Mouse (Mus musculus) MEL (cell line): ENCODE results near the gene Mgll. TPM values are rescaled to one million over a fixed set of nuclear protein-coding genes. Genes with fewer than 3 reads are reported as not detected.
A peak's percentile ranks its signal among the peaks of the same experiment; 100 is the strongest.

Experiments used
- DNase-seq: peaks from one replicate; pipeline ENCODE4 v3.0.0; 2011; ENCODE audit warnings: low read depth, low spot score
- H3K27ac ChIP-seq: 2 replicates; pipeline ENCODE4 v1.5.1; 2012; ENCODE audit warnings: low read depth, mild to moderate bottlenecking, control low read depth, low read length, moderate library complexity; ENCODE audit not compliant: control insufficient read depth
- H3K27me3 ChIP-seq, 2 experiments: fragments of 150-350 bp in 1 of 2; sonication (generic) in 1 of 2; 2 replicates each; pipeline ENCODE4 v1.6.1; 2012; ENCODE audit warnings: low read length in 2 of 2, mild to moderate bottlenecking in 2 of 2, improper control_type of control experiment in 1 of 2, moderate library complexity in 1 of 2; ENCODE audit not compliant: insufficient read depth in 2 of 2, control insufficient read depth in 1 of 2
- H3K36me3 ChIP-seq, 2 experiments: 2 replicates each; pipeline ENCODE4 v1.6.1; 2012 to 2014; ENCODE audit warnings: low read length in 2 of 2, improper control_type of control experiment in 1 of 2, inconsistent platforms in 1 of 2, mild to moderate bottlenecking in 1 of 2; ENCODE audit not compliant: insufficient read depth in 2 of 2, control insufficient read depth in 1 of 2
- H3K4me1 ChIP-seq, 2 experiments: fragments of 150-350 bp in 1 of 2; sonication (generic) in 1 of 2; 2 replicates each; pipeline ENCODE4 v1.6.1; 2012; ENCODE audit warnings: low read length in 2 of 2, improper control_type of control experiment in 1 of 2, mild to moderate bottlenecking in 1 of 2; ENCODE audit not compliant: insufficient read depth in 2 of 2, control insufficient read depth in 1 of 2
- H3K4me3 ChIP-seq, 2 experiments: fragments of 150-350 bp in 1 of 2; sonication (generic) in 1 of 2; 2 replicates each; pipeline ENCODE4 v1.5.1; 2012; ENCODE audit warnings: low read depth in 2 of 2, low read length in 2 of 2, mild to moderate bottlenecking in 2 of 2, moderate library complexity in 2 of 2, control low read depth in 1 of 2, improper control_type of control experiment in 1 of 2; ENCODE audit not compliant: control insufficient read depth in 1 of 2, insufficient read depth in 1 of 2
- H3K79me2 ChIP-seq: 2 replicates; pipeline ENCODE4 v1.6.1; 2012; ENCODE audit warnings: mild to moderate bottlenecking, low read length, moderate library complexity; ENCODE audit not compliant: control insufficient read depth, poor library complexity, insufficient read depth
- H3K9ac ChIP-seq: 2 replicates; pipeline ENCODE4 v1.6.1; 2012; ENCODE audit warnings: low read depth, mild to moderate bottlenecking, control low read depth, low read length, moderate library complexity; ENCODE audit not compliant: control insufficient read depth, poor library complexity, severe bottlenecking
- H3K9me3 ChIP-seq: fragments of 150-350 bp; sonication (generic); replicated peaks from 2 replicates; pipeline ENCODE4 v1.6.1; 2012; ENCODE audit warnings: mild to moderate bottlenecking, low read length, improper control_type of control experiment, moderate library complexity; ENCODE audit not compliant: insufficient read depth
- BHLHE40 ChIP-seq: IDR thresholded peaks from 2 replicates; pipeline ENCODE4 v1.6.1; 2012; ENCODE audit warnings: low read depth, mild to moderate bottlenecking, inconsistent platforms, low read length, improper control_type of control experiment, borderline replicate concordance
- EP300 ChIP-seq, 2 experiments: IDR thresholded peaks; 2 replicates each; pipeline ENCODE4 v1.6.1; 2011; ENCODE audit warnings: improper control_type of control experiment in 2 of 2, low read length in 2 of 2, low read depth in 1 of 2, mild to moderate bottlenecking in 1 of 2
- ETS1 ChIP-seq: IDR thresholded peaks from 2 replicates; pipeline ENCODE4 v1.6.1; 2012; ENCODE audit warnings: low read depth, mild to moderate bottlenecking, inconsistent platforms, low read length, improper control_type of control experiment, moderate library complexity
- GABPA ChIP-seq: IDR thresholded peaks from 2 replicates; pipeline ENCODE4 v1.6.1; 2012; ENCODE audit warnings: low read depth, mild to moderate bottlenecking, inconsistent platforms, low read length, improper control_type of control experiment, moderate library complexity
- GATA1 ChIP-seq: IDR thresholded peaks from 2 replicates; pipeline ENCODE4 v1.6.1; 2011; ENCODE audit warnings: low read depth, low read length, improper control_type of control experiment
- MAX ChIP-seq: IDR thresholded peaks from 2 replicates; pipeline ENCODE4 v1.6.1; 2011; ENCODE audit warnings: low read length, improper control_type of control experiment
- MAZ ChIP-seq: IDR thresholded peaks from 2 replicates; pipeline ENCODE4 v1.6.1; 2012; ENCODE audit warnings: low read depth, mild to moderate bottlenecking, inconsistent platforms, low read length, improper control_type of control experiment
- MEF2A ChIP-seq: IDR thresholded peaks from 2 replicates; pipeline ENCODE4 v1.6.1; 2014; ENCODE audit warnings: low read depth, mild to moderate bottlenecking, inconsistent platforms, low read length, improper control_type of control experiment; ENCODE audit not compliant: poor library complexity, insufficient replicate concordance, severe bottlenecking; ENCODE audit errors: extremely low read depth
- MXI1 ChIP-seq: IDR thresholded peaks from 2 replicates; pipeline ENCODE4 v1.6.1; 2011; ENCODE audit warnings: mild to moderate bottlenecking, low read depth, low read length, improper control_type of control experiment
- MYB ChIP-seq: IDR thresholded peaks from 2 replicates; pipeline ENCODE4 v1.6.1; 2011; ENCODE audit warnings: mild to moderate bottlenecking, low read depth, low read length, improper control_type of control experiment
- MYC ChIP-seq: IDR thresholded peaks from 2 replicates; pipeline ENCODE4 v1.6.1; 2011; ENCODE audit warnings: low read depth, mild to moderate bottlenecking, low read length, improper control_type of control experiment, moderate library complexity
- NELFE ChIP-seq: IDR thresholded peaks from 2 replicates; pipeline ENCODE4 v1.6.1; 2011; ENCODE audit warnings: low read depth, low read length, improper control_type of control experiment
- NRF1 ChIP-seq: IDR thresholded peaks from 2 replicates; pipeline ENCODE4 v1.6.1; 2014; ENCODE audit warnings: low read depth, mild to moderate bottlenecking, inconsistent platforms, low read length, improper control_type of control experiment, moderate library complexity; ENCODE audit not compliant: poor library complexity, insufficient read depth, severe bottlenecking
- POLR2A ChIP-seq, 2 experiments: IDR thresholded peaks; 2 replicates each; pipeline ENCODE4 v1.6.1; 2011 to 2012; ENCODE audit warnings: low read length in 2 of 2, mild to moderate bottlenecking in 2 of 2, control low read depth in 1 of 2, improper control_type of control experiment in 1 of 2, low read depth in 1 of 2, moderate library complexity in 1 of 2; ENCODE audit not compliant: control insufficient read depth in 1 of 2, insufficient read depth in 1 of 2, poor library complexity in 1 of 2
- RAD21 ChIP-seq: IDR thresholded peaks from 2 replicates; pipeline ENCODE4 v1.6.1; 2011; ENCODE audit warnings: mild to moderate bottlenecking, low read depth, low read length, improper control_type of control experiment
- SIN3A ChIP-seq: IDR thresholded peaks from 2 replicates; pipeline ENCODE4 v1.6.1; 2012; ENCODE audit warnings: low read length, improper control_type of control experiment, inconsistent platforms
- TAL1 ChIP-seq: IDR thresholded peaks from 2 replicates; pipeline ENCODE4 v1.6.1; 2012; ENCODE audit warnings: mild to moderate bottlenecking, inconsistent platforms, low read length, moderate library complexity, mixed read lengths
- TBP ChIP-seq: IDR thresholded peaks from 2 replicates; pipeline ENCODE4 v1.8.0; 2011; ENCODE audit warnings: low read depth, low read length, improper control_type of control experiment
- TCF12 ChIP-seq: IDR thresholded peaks from 2 replicates; pipeline ENCODE4 v1.6.1; 2014; ENCODE audit warnings: low read depth, mild to moderate bottlenecking, inconsistent platforms, low read length, improper control_type of control experiment, moderate library complexity
- USF1 ChIP-seq: IDR thresholded peaks from 2 replicates; pipeline ENCODE4 v1.6.1; 2014; ENCODE audit warnings: low read depth, mild to moderate bottlenecking, inconsistent platforms, low read length, improper control_type of control experiment, moderate library complexity
- USF2 ChIP-seq, 2 experiments: IDR thresholded peaks; 2 replicates each; pipeline ENCODE4 v1.6.1; 2011 to 2012; ENCODE audit warnings: improper control_type of control experiment in 2 of 2, low read length in 2 of 2, borderline replicate concordance in 1 of 2, inconsistent platforms in 1 of 2, low read depth in 1 of 2, mild to moderate bottlenecking in 1 of 2; ENCODE audit not compliant: insufficient read depth in 1 of 2
- ZKSCAN1 ChIP-seq: IDR thresholded peaks from 2 replicates; pipeline ENCODE4 v1.6.1; 2012; ENCODE audit warnings: low read depth, mild to moderate bottlenecking, inconsistent platforms, low read length, improper control_type of control experiment, moderate library complexity
- ZNF384 ChIP-seq: IDR thresholded peaks from 2 replicates; pipeline ENCODE4 v1.6.1; 2012; ENCODE audit warnings: low read depth, mild to moderate bottlenecking, inconsistent platforms, low read length, improper control_type of control experiment
- polyA plus RNA-seq, 2 experiments: library from polyadenylated mRNA; stranded (reverse) in 1 of 2; unstranded in 1 of 2; fragments of >175 nt in 1 of 2; fragments of >200 nt in 1 of 2; gene quantifications; 2 replicates each; pipeline versions ENCODE4 v1.2.1 to v1.2.4; 2012; ENCODE audit warnings: low replicate concordance in 2 of 2, low read depth in 1 of 2; ENCODE audit not compliant: insufficient read length in 2 of 2, insufficient read depth in 1 of 2, missing spikeins in 1 of 2
- total RNA-seq: library from RNA; depleted of rRNA; stranded (reverse); fragments of 300-350 nt; gene quantifications from 2 replicates; pipeline ENCODE4 v1.2.3, GENCODE M21; 2012

Gene Mgll
- total and polyA plus RNA-seq, 3 experiments: not detected

GRCm38 (mm10) chr6:88832663-88833062 is 108.5 kb downstream of the Mgll start:
- H3K27ac ChIP-seq: no peak overlapping the region

GRCm38 (mm10) chr6:88833340-88834140 is 109.3 kb downstream of the Mgll start:
- peaks cover 4% of the 10 kb centered on the region in 2 experiments; a peak in 3 of 4 replicates for H3K4me1 ChIP-seq
- TF ChIP-seq MEF2A: no peak
- no peak for TF ChIP-seq RAD21
- no peak for TF ChIP-seq SIN3A
- no peak for TF ChIP-seq GABPA
- no peak for TF ChIP-seq USF1
- peak; percentile 52 for TF ChIP-seq TAL1
- TF ChIP-seq MYC: no peak
- TF ChIP-seq USF2 (IDR thresholded peaks at IDR 0.05; ENCODE audit: borderline replicate concordance in 1 of 2, insufficient read depth in 1 of 2, low read depth in 1 of 2, low read length in 2 of 2): no peak
- TF ChIP-seq TCF12: no peak
- TF ChIP-seq ZNF384: peak; percentile 71
- TF ChIP-seq NELFE: no peak
- no peak for TF ChIP-seq POLR2A (IDR thresholded peaks at IDR 0.05; ENCODE audit: control insufficient read depth in 1 of 2, insufficient read depth in 1 of 2, low read depth in 1 of 2, low read length in 2 of 2, poor library complexity in 1 of 2)
- TF ChIP-seq MAZ: no peak
- TF ChIP-seq MXI1: no peak
- TF ChIP-seq ZKSCAN1: no peak
- no peak for TF ChIP-seq TBP
- 0 out of 4 replicates have a peak, but pooled peaks of 1 of the 2 experiments have one; percentile 15 for TF ChIP-seq EP300 (IDR thresholded peaks at IDR 0.05; ENCODE audit: low read depth in 1 of 2, low read length in 2 of 2)
- no peak for TF ChIP-seq ETS1
- no peak for TF ChIP-seq BHLHE40
- TF ChIP-seq MYB: no peak
- TF ChIP-seq NRF1: no peak
- TF ChIP-seq GATA1: no peak
- TF ChIP-seq, all 39 proteins: peak for 3
- H3K79me2 ChIP-seq: no peaks in the 10 kb centered on the region
- H3K27ac ChIP-seq: no peak overlapping the region
- peaks cover 0 to 3% of the 10 kb centered on the region in 2 experiments; a peak in 1 of 4 replicates for H3K36me3 ChIP-seq
- no peak overlapping the region for H3K9ac ChIP-seq
- H3K4me3 ChIP-seq: no peak overlapping the region
- no peaks in the 10 kb centered on the region for H3K27me3 ChIP-seq
- no peaks in the 10 kb centered on the region for H3K9me3 ChIP-seq
- DNase-seq: peak; percentile 28

More at GRCm38 (mm10) chr6:88832663-88833062, 108.5 kb downstream of the Mgll start:
- H3K79me2 ChIP-seq: no peaks in the 10 kb centered on the region
- 0 out of 2 replicates have a peak overlapping the region, but pooled peaks have one; percentile 11 for H3K9ac ChIP-seq
- H3K4me3 ChIP-seq: no peak overlapping the region
- peaks cover 4% of the 10 kb centered on the region in 2 experiments; a peak in 3 of 4 replicates for H3K4me1 ChIP-seq
- no peaks in the 10 kb centered on the region for H3K27me3 ChIP-seq
- DNase-seq: peak; percentile 78
- H3K36me3 ChIP-seq: peaks cover 0 to 3% of the 10 kb centered on the region in 2 experiments; a peak in 1 of 4 replicates
- TF ChIP-seq TBP (0 out of 2 replicates have a peak, but pooled peaks have one; percentile 37), ZKSCAN1 (no peak), MAX (0 out of 2 replicates have a peak, but pooled peaks have one; percentile 35), POLR2A (IDR thresholded peaks at IDR 0.05; ENCODE audit: control insufficient read depth in 1 of 2, insufficient read depth in 1 of 2, low read depth in 1 of 2, low read length in 2 of 2, poor library complexity in 1 of 2) (peak in 1 of 2 experiments; percentile 54; a peak in 2 of 4 replicates), NELFE (peak; percentile 27; the same call in 1 of the 2 replicates), TCF12 (no peak)
- TF ChIP-seq, all 39 proteins: peak for 4
- no peaks in the 10 kb centered on the region for H3K9me3 ChIP-seq
